Mouse (Mus musculus) lung, adult 2 months (tissue): ENCODE results near the gene Gm20388.

Experiments
- CTCF ChIP-seq: fragments of 200-500 bp; IDR thresholded peaks from 2 replicates; pipeline ENCODE4 v1.5.1; 2011; ENCODE audit warnings: mild to moderate bottlenecking, low read length, control low read depth; ENCODE audit not compliant: insufficient read depth
- POLR2A ChIP-seq: fragments of 200-500 bp; IDR thresholded peaks from 2 replicates; pipeline ENCODE4 v1.6.1; 2011; ENCODE audit warnings: low read depth, mild to moderate bottlenecking, control low read depth, low read length, borderline replicate concordance; ENCODE audit errors: extremely low read depth

GRCm38 (mm10) chr8:121786542-121786941, 1875.9 kb downstream of the Gm20388 start:
- TF ChIP-seq CTCF (no peak), POLR2A (no peak)
